Mouse (Mus musculus): ENCODE data around the gene Rpl36a. TPM values are rescaled to one million over a fixed set of nuclear protein-coding genes. Genes with fewer than 3 reads are reported as not detected.

Rpl36a gene
- polyA plus RNA-seq, 1 experiment from 2014 or later = 425 TPM

GRCm38 (mm10) chrX:134612285-134612959 lies 27.0 kb downstream of the Rpl36a start:
- H3K9ac ChIP-seq (ENCODE audit: low read length) = peak overlapping the region; percentile 27; the same call in 1 of the 2 replicates

GRCm38 (mm10) chrX:134614306-134614705 lies 28.9 kb downstream of the Rpl36a start:
- no peaks in the 10 kb centered on the region for H3K4me1 ChIP-seq (ENCODE audit: control insufficient read depth, insufficient read depth, low read length)
- WGBS = 73% methylated on average over 2 of the region's 2 CpGs
- DNase-seq (ENCODE audit: low spot score) = no peak
- H3K9ac ChIP-seq (ENCODE audit: low read length) = no peak overlapping the region
- no peaks in the 10 kb centered on the region for H3K36me3 ChIP-seq (ENCODE audit: control insufficient read depth, insufficient read depth, low read length)
- no peaks in the 10 kb centered on the region for H3K9me3 ChIP-seq (ENCODE audit: control insufficient read depth, low read length)
- ATAC-seq (ENCODE audit: insufficient number of reproducible peaks, low FRiP score, low TSS enrichment, low read depth) = no peak
- H3K27ac ChIP-seq (replicated peaks; ENCODE audit: low read depth, low read length) = no peak overlapping the region
- H3K4me3 ChIP-seq (ENCODE audit: low read depth, low read length) = no peak overlapping the region
- H3K4me2 ChIP-seq (ENCODE audit: low read depth, severe bottlenecking) = no peak overlapping the region
- H3K27me3 ChIP-seq (ENCODE audit: control insufficient read depth, insufficient read depth, low read length) = no peaks in the 10 kb centered on the region

More at GRCm38 (mm10) chrX:134612285-134612959, 27.0 kb downstream of the Rpl36a start:
- ATAC-seq (ENCODE audit: insufficient number of reproducible peaks, low FRiP score, low TSS enrichment, low read depth) = peak; percentile 95
- H3K4me1 ChIP-seq (ENCODE audit: control insufficient read depth, insufficient read depth, low read length) = no peaks in the 10 kb centered on the region
- H3K27ac ChIP-seq (replicated peaks; ENCODE audit: low read depth, low read length) = peak overlapping the region; percentile 80
- H3K4me2 ChIP-seq (ENCODE audit: low read depth, severe bottlenecking) = peak overlapping the region; percentile 35
- H3K27me3 ChIP-seq (ENCODE audit: control insufficient read depth, insufficient read depth, low read length) = no peaks in the 10 kb centered on the region
- 18% methylated on average over 15 of the region's 15 CpGs for WGBS
- no peaks in the 10 kb centered on the region for H3K9me3 ChIP-seq (ENCODE audit: control insufficient read depth, low read length)
- no peaks in the 10 kb centered on the region for H3K36me3 ChIP-seq (ENCODE audit: control insufficient read depth, insufficient read depth, low read length)
- peak; percentile 81 for DNase-seq (ENCODE audit: low spot score)
- peak overlapping the region; percentile 14 for H3K4me3 ChIP-seq (ENCODE audit: low read depth, low read length)

GRCm38 (mm10) chrX:134619695-134620094 lies 34.2 kb downstream of the Rpl36a start:
- H3K27ac ChIP-seq (replicated peaks; ENCODE audit: low read depth, low read length) = no peak overlapping the region
- no peak overlapping the region for H3K4me3 ChIP-seq (ENCODE audit: low read depth, low read length)
- no peak overlapping the region for H3K9ac ChIP-seq (ENCODE audit: low read length)
- ATAC-seq (ENCODE audit: insufficient number of reproducible peaks, low FRiP score, low TSS enrichment, low read depth) = no peak
- no peaks in the 10 kb centered on the region for H3K27me3 ChIP-seq (ENCODE audit: control insufficient read depth, insufficient read depth, low read length)
- H3K4me1 ChIP-seq (ENCODE audit: control insufficient read depth, insufficient read depth, low read length) = no peaks in the 10 kb centered on the region
- no peaks in the 10 kb centered on the region for H3K36me3 ChIP-seq (ENCODE audit: control insufficient read depth, insufficient read depth, low read length)
- H3K4me2 ChIP-seq (ENCODE audit: low read depth, severe bottlenecking) = no peak overlapping the region
- DNase-seq (ENCODE audit: low spot score) = no peak
- WGBS = 69% methylated on average over 9 of the region's 9 CpGs
- H3K9me3 ChIP-seq (ENCODE audit: control insufficient read depth, low read length) = no peaks in the 10 kb centered on the region

GRCm38 (mm10) chrX:134620254-134620865 lies 34.9 kb downstream of the Rpl36a start:
- 68% methylated on average over 8 of the region's 8 CpGs for WGBS

GRCm38 (mm10) chrX:134621685-134622084 lies 36.2 kb downstream of the Rpl36a start:
- no peaks in the 10 kb centered on the region for H3K36me3 ChIP-seq (ENCODE audit: control insufficient read depth, insufficient read depth, low read length)
- no peaks in the 10 kb centered on the region for H3K9me3 ChIP-seq (ENCODE audit: control insufficient read depth, low read length)
- H3K4me3 ChIP-seq (ENCODE audit: low read depth, low read length) = no peak overlapping the region
- WGBS = 75% methylated on average over 3 of the region's 3 CpGs
- DNase-seq (ENCODE audit: low spot score) = no peak
- H3K27ac ChIP-seq (replicated peaks; ENCODE audit: low read depth, low read length) = no peak overlapping the region
- H3K4me1 ChIP-seq (ENCODE audit: control insufficient read depth, insufficient read depth, low read length) = no peaks in the 10 kb centered on the region
- H3K9ac ChIP-seq (ENCODE audit: low read length) = no peak overlapping the region
- no peak for ATAC-seq (ENCODE audit: insufficient number of reproducible peaks, low FRiP score, low TSS enrichment, low read depth)
- H3K27me3 ChIP-seq (ENCODE audit: control insufficient read depth, insufficient read depth, low read length) = no peaks in the 10 kb centered on the region
- no peak overlapping the region for H3K4me2 ChIP-seq (ENCODE audit: low read depth, severe bottlenecking)

More at GRCm38 (mm10) chrX:134620254-134620865, 34.9 kb downstream of the Rpl36a start:
- ATAC-seq (ENCODE audit: insufficient number of reproducible peaks, low FRiP score, low TSS enrichment, low read depth) = no peak
- Histone ChIP-seq H3K27me3 (ENCODE audit: control insufficient read depth, insufficient read depth, low read length) (no peaks in the 10 kb centered on the region), H3K9ac (ENCODE audit: low read length) (no peak overlapping the region), H3K4me1 (ENCODE audit: control insufficient read depth, insufficient read depth, low read length) (no peaks in the 10 kb centered on the region), H3K9me3 (ENCODE audit: control insufficient read depth, low read length) (no peaks in the 10 kb centered on the region), H3K4me2 (ENCODE audit: low read depth, severe bottlenecking) (no peak overlapping the region), H3K27ac (replicated peaks; ENCODE audit: low read depth, low read length) (no peak overlapping the region), H3K4me3 (ENCODE audit: low read depth, low read length) (no peak overlapping the region), H3K36me3 (ENCODE audit: control insufficient read depth, insufficient read depth, low read length) (no peaks in the 10 kb centered on the region)
- no peak for DNase-seq (ENCODE audit: low spot score)

- 88% methylated on average over 4 of the region's 4 CpGs for WGBS
Observed at GRCm38 (mm10) chrX:134623350-134623749, 37.9 kb downstream of the Rpl36a start.

GRCm38 (mm10) chrX:134628200-134628599 lies 42.7 kb downstream of the Rpl36a start:
- no peaks in the 10 kb centered on the region for H3K4me1 ChIP-seq (ENCODE audit: control insufficient read depth, insufficient read depth, low read length)

More at GRCm38 (mm10) chrX:134623350-134623749, 37.9 kb downstream of the Rpl36a start:
- DNase-seq (ENCODE audit: low spot score) (no peak), ATAC-seq (ENCODE audit: insufficient number of reproducible peaks, low FRiP score, low TSS enrichment, low read depth) (no peak)
- Histone ChIP-seq H3K4me1 (ENCODE audit: control insufficient read depth, insufficient read depth, low read length) (no peaks in the 10 kb centered on the region), H3K27me3 (ENCODE audit: control insufficient read depth, insufficient read depth, low read length) (no peaks in the 10 kb centered on the region), H3K36me3 (ENCODE audit: control insufficient read depth, insufficient read depth, low read length) (no peaks in the 10 kb centered on the region), H3K9ac (ENCODE audit: low read length) (no peak overlapping the region), H3K4me2 (ENCODE audit: low read depth, severe bottlenecking) (no peak overlapping the region), H3K27ac (replicated peaks; ENCODE audit: low read depth, low read length) (no peak overlapping the region), H3K4me3 (ENCODE audit: low read depth, low read length) (no peak overlapping the region), H3K9me3 (ENCODE audit: control insufficient read depth, low read length) (no peaks in the 10 kb centered on the region)

GRCm38 (mm10) chrX:134632710-134633109 lies 47.3 kb downstream of the Rpl36a start:
- DNase-seq (ENCODE audit: low spot score) = no peak
- H3K9me3 ChIP-seq (ENCODE audit: control insufficient read depth, low read length) = no peaks in the 10 kb centered on the region
- H3K27me3 ChIP-seq (ENCODE audit: control insufficient read depth, insufficient read depth, low read length) = no peaks in the 10 kb centered on the region
- no peak overlapping the region for H3K4me2 ChIP-seq (ENCODE audit: low read depth, severe bottlenecking)
- ATAC-seq (ENCODE audit: insufficient number of reproducible peaks, low FRiP score, low TSS enrichment, low read depth) = no peak
- no peaks in the 10 kb centered on the region for H3K36me3 ChIP-seq (ENCODE audit: control insufficient read depth, insufficient read depth, low read length)
- H3K4me3 ChIP-seq (ENCODE audit: low read depth, low read length) = no peak overlapping the region
- H3K27ac ChIP-seq (replicated peaks; ENCODE audit: low read depth, low read length) = no peak overlapping the region
- 96% methylated on average over 5 of the region's 5 CpGs for WGBS
- H3K9ac ChIP-seq (ENCODE audit: low read length) = no peak overlapping the region
- no peaks in the 10 kb centered on the region for H3K4me1 ChIP-seq (ENCODE audit: control insufficient read depth, insufficient read depth, low read length)

More at GRCm38 (mm10) chrX:134628200-134628599, 42.7 kb downstream of the Rpl36a start:
- H3K4me2 ChIP-seq (ENCODE audit: low read depth, severe bottlenecking) = no peak overlapping the region
- H3K9ac ChIP-seq (ENCODE audit: low read length) = no peak overlapping the region
- H3K4me3 ChIP-seq (ENCODE audit: low read depth, low read length) = no peak overlapping the region
- ATAC-seq (ENCODE audit: insufficient number of reproducible peaks, low FRiP score, low TSS enrichment, low read depth) (no peak), DNase-seq (ENCODE audit: low spot score) (no peak)
- no peak overlapping the region for H3K27ac ChIP-seq (replicated peaks; ENCODE audit: low read depth, low read length)
- no peaks in the 10 kb centered on the region for H3K36me3 ChIP-seq (ENCODE audit: control insufficient read depth, insufficient read depth, low read length)
- H3K9me3 ChIP-seq (ENCODE audit: control insufficient read depth, low read length) = no peaks in the 10 kb centered on the region
- WGBS = 81% methylated on average over 2 of the region's 2 CpGs
- H3K27me3 ChIP-seq (ENCODE audit: control insufficient read depth, insufficient read depth, low read length) = no peaks in the 10 kb centered on the region

Data from limb, embryonic 11.5 days (tissue).